Mouse (Mus musculus) heart, postnatal 0 days (tissue): ENCODE measurements around the gene Mpeg1. TPM values are rescaled to one million over a fixed set of nuclear protein-coding genes. Genes with fewer than 3 reads are reported as not detected.
A peak's percentile ranks its signal among the peaks of the same experiment; 100 is the strongest.

Experiments used
- ATAC-seq: fragments of 200-750 bp; cut with Nextera tagmentation; 2 replicates; pipeline ENCODE4 v1.8.0; 2017; ENCODE audit warnings: low read depth, moderate number of reproducible peaks, moderate library complexity; ENCODE audit not compliant: insufficient read depth
- DNase-seq: peaks from one replicate; pipeline ENCODE4 v3.0.0-alpha.2; 2016; ENCODE audit warnings: low spot score
- H3K27ac ChIP-seq: fragments of 300-500 bp; sonication (generic); 2 replicates; pipeline ENCODE4 v1.5.1; 2014; ENCODE audit warnings: low read depth, mild to moderate bottlenecking
- H3K27me3 ChIP-seq: fragments of 300-500 bp; sonication (generic); 2 replicates; pipeline ENCODE4 v1.6.1; 2014; ENCODE audit warnings: low read length, mixed read lengths; ENCODE audit not compliant: control insufficient read depth, insufficient read depth
- H3K36me3 ChIP-seq: fragments of 300-500 bp; sonication (generic); replicated peaks from 2 replicates; pipeline ENCODE4 v1.6.1; 2014; ENCODE audit warnings: low read length, mixed read lengths; ENCODE audit not compliant: control insufficient read depth, insufficient read depth
- H3K4me1 ChIP-seq: fragments of 300-500 bp; sonication (generic); 2 replicates; pipeline ENCODE4 v1.6.1; 2014; ENCODE audit warnings: antibody characterized with exemption; ENCODE audit not compliant: control insufficient read depth, insufficient read depth
- H3K4me2 ChIP-seq: fragments of 300-500 bp; sonication (generic); 2 replicates; pipeline ENCODE4 v1.6.1; 2014; ENCODE audit warnings: low read depth, mild to moderate bottlenecking, low read length, moderate library complexity
- H3K4me3 ChIP-seq: fragments of 300-500 bp; sonication (generic); 2 replicates; pipeline ENCODE4 v1.5.1; 2014; ENCODE audit warnings: low read depth, low read length
- H3K9ac ChIP-seq: fragments of 300-500 bp; sonication (generic); replicated peaks from 2 replicates; pipeline ENCODE4 v1.6.1; 2014; ENCODE audit warnings: low read depth, low read length, mixed read lengths
- H3K9me3 ChIP-seq: fragments of 300-500 bp; sonication (generic); replicated peaks from 2 replicates; pipeline ENCODE4 v1.6.1; 2016; ENCODE audit warnings: low read length; ENCODE audit not compliant: control insufficient read depth
- CTCF ChIP-seq: IDR thresholded peaks from 2 replicates; pipeline ENCODE4 v1.5.1; 2016; ENCODE audit warnings: antibody characterized with exemption, control low read depth, low read depth
- EP300 ChIP-seq: IDR thresholded peaks from 2 replicates; pipeline ENCODE4 v1.6.1; 2016; ENCODE audit warnings: antibody characterized with exemption, low read depth
- WGBS: fragments of 180-500 bp; shearing (Covaris S2); extraction: QIAGEN DNeasy Blood & Tissue Kit; methylation state at CpG from one replicate; pipeline ENCODE4 v1.1.7; 2014; 5-methylcytosine and 5-hydroxymethylcytosine counted together
- polyA plus RNA-seq: library from polyadenylated mRNA; unstranded; fragments of >200 nt; fragmentation: Nextera tagmentation; extraction: Ambion mirVana; gene quantifications from 2 replicates; pipeline ENCODE4 v1.2.1, GENCODE M21; 2015
- total RNA-seq: library from RNA; depleted of rRNA; stranded (reverse); fragments of >200 nt; gene quantifications from 2 replicates; pipeline ENCODE4 v1.2.3, GENCODE M21; 2014; ENCODE audit warnings: low replicate concordance

Gene Mpeg1
- total and polyA plus RNA-seq, 2 experiments from 2014 or later = 0.36 to 0.46 TPM

DNA sequence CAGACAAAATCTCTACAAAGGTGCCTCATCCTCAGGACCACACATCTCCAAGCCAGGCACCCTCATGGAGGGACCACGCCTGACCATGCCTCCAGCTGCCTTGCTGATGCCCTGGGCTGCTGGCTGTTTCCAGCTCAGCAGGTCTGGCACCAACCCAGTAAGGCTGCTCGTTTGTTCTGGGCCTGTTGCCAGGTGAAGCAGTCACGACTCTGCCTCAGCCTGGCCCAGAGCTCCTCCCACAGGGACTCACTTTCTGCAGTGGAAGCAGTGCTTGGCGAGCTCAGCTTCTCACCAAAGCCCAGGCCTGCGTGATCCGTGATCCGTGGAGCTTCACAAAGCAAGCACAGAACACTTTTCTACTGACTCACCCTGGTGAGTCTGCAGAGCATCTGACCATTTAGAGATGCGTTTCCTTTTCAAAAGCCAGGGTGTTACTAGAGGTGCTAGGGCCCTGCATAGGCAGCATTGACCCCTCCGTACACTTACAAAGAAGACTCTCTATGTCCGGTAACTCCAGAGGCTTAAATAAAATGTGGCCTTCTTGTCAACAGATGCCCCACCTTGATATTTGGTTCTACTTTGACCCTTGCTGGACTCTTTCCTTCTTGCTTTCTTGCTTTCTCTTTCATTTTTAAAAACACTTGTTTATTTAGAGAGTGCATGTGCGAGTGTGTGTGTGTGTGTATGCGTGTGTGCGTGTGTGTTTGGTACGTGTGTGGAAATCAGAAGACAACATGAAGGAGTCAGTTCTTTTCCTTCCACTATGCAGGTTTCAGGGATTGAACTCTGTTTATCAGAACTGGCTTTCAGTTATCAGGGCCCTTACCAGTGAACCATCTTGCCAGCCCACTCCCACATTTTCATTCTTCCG, 15.0 kb downstream of the Mpeg1 start:
- DNase-seq (peak; percentile 94), ATAC-seq (peak; percentile 98)
- H3K9ac ChIP-seq = no peak overlapping the region
- H3K27me3 ChIP-seq = no peaks in the 10 kb centered on the region
- 40% methylated on average over 15 of the region's 15 CpGs for WGBS
- TF ChIP-seq CTCF = no peak
- no peak for TF ChIP-seq EP300
- H3K27ac ChIP-seq = peak overlapping the region; percentile 60
- peak overlapping the region; percentile 42 for H3K4me2 ChIP-seq
- peaks cover 4% of the 10 kb centered on the region for H3K4me1 ChIP-seq
- H3K9me3 ChIP-seq = no peaks in the 10 kb centered on the region
- H3K36me3 ChIP-seq = 0 out of 2 replicates have a peak, but pooled peaks cover 4% of the 10 kb centered on the region
- H3K4me3 ChIP-seq = no peak overlapping the region

DNA sequence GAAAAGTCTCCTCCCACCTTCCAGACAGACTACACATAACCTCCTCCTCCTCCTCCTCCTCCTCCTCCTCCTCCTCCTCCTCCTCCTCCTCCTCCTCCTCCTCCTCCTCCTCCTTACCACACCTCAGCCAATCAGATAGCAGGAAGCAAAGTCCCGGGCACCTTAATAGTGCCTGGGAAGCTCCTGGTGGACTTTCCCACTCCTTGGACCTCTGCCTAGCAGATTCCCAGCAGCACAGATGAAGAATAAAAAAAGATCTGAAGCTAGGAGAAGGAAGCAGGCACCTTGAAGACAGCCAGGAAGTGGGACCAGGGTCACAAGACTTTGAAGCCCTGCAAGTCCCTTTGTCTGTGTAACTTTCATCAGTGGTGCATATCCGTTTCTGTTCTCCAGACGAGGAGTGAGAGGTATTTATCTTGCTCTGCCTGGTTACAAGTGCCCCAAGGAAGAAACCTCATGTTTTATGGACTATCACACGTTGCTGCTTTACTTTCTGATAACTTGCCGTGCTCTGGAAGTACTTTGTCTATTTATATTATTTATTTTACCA, 16.2 kb downstream of the Mpeg1 start:
- no peak overlapping the region for H3K27ac ChIP-seq
- H3K9ac ChIP-seq = no peak overlapping the region
- peaks cover 4% of the 10 kb centered on the region for H3K4me1 ChIP-seq
- ATAC-seq = no peak
- 14% methylated on average over 5 of the region's 5 CpGs for WGBS
- no peak for DNase-seq
- H3K36me3 ChIP-seq = 0 out of 2 replicates have a peak, but pooled peaks cover 4% of the 10 kb centered on the region
- H3K9me3 ChIP-seq = no peaks in the 10 kb centered on the region
- no peaks in the 10 kb centered on the region for H3K27me3 ChIP-seq
- no peak overlapping the region for H3K4me3 ChIP-seq
- no peak for TF ChIP-seq EP300
- TF ChIP-seq CTCF = no peak
- no peak overlapping the region for H3K4me2 ChIP-seq

DNA sequence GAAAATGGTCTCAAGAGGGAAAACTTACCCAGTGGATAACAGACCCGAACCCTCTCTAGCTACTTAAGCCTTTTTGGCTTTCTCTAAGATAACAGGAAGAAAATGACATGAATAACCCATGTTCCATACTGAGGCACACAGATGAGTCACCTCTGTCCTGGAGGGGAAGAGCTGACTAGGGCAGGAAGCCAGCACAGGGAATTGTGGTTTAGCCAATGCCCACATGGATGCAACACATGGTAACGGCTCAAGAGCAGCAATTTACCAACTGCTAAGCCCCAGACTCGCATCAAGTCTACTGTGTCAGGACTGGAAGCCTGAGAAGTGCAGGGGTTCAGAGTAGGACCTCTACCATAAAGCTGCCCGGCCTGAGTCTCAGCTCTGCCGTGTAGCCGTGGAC, 17.8 kb downstream of the Mpeg1 start:
- Histone ChIP-seq H3K27me3 (no peaks in the 10 kb centered on the region), H3K9me3 (no peaks in the 10 kb centered on the region), H3K9ac (no peak overlapping the region), H3K4me3 (no peak overlapping the region), H3K4me2 (no peak overlapping the region), H3K36me3 (0 out of 2 replicates have a peak, but pooled peaks cover 4% of the 10 kb centered on the region), H3K27ac (no peak overlapping the region), H3K4me1 (peaks cover 4% of the 10 kb centered on the region)
- no peak for ATAC-seq
- no peak for DNase-seq
- TF ChIP-seq CTCF = no peak
- no peak for TF ChIP-seq EP300
- WGBS = 73% methylated on average over 6 of the region's 6 CpGs

DNA sequence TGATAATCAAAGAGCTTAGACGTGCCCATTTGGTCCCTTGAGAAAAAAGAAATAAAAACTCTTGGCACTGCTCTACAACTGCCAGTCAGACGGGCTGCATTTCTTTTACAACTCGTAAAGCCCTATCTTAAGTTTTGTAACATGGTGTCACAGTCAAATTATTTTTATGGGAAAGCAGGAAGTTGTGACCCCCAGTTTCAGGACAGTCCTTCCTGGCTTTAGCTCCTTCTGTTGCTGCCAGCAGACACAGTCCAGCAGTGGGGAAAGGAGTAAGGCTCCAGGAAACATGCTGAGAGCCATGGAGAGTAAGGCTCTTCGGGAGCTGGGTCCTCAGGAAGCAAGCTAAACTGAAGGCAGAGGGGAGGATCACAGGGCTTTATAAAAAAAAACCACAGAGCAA, 23.2 kb downstream of the Mpeg1 start:
- DNase-seq (no peak), ATAC-seq (no peak)
- no peaks in the 10 kb centered on the region for H3K9me3 ChIP-seq
- H3K36me3 ChIP-seq = 0 out of 2 replicates have a peak, but pooled peaks cover 4% of the 10 kb centered on the region
- H3K27me3 ChIP-seq = no peaks in the 10 kb centered on the region
- peaks cover 15% of the 10 kb centered on the region for H3K4me1 ChIP-seq
- H3K27ac ChIP-seq = peak overlapping the region; percentile 34; the same call in 1 of the 2 replicates
- no peak overlapping the region for H3K4me3 ChIP-seq
- no peak overlapping the region for H3K4me2 ChIP-seq
- WGBS = 32% methylated on average over 4 of the region's 4 CpGs
- no peak overlapping the region for H3K9ac ChIP-seq
- TF ChIP-seq EP300 = no peak
- TF ChIP-seq CTCF = no peak

DNA sequence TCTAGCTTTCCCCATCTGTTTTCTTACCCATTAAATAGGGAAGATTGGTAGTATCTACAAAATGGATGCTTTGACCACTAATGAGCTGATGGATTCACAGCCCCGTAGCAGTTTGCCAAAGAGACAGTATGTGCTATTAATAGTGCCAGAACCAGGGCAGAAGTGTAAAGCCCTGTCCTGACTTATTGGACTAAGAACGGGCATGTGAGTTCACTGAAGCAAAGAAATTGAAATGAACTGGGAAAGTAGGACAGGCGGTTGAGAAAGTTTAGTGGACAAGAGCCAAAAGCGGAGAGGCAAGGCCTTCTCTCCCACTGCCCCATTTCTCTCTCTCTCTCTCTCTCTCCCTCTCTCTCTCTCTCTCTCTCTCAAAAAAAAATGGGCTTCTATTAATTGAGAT, 23.6 kb downstream of the Mpeg1 start:
- Histone ChIP-seq H3K4me2 (no peak overlapping the region), H3K9ac (no peak overlapping the region), H3K9me3 (no peaks in the 10 kb centered on the region), H3K27ac (peak overlapping the region; percentile 34; the same call in 1 of the 2 replicates), H3K27me3 (no peaks in the 10 kb centered on the region), H3K36me3 (0 out of 2 replicates have a peak, but pooled peaks cover 4% of the 10 kb centered on the region), H3K4me1 (peaks cover 15% of the 10 kb centered on the region), H3K4me3 (no peak overlapping the region)
- no peak for DNase-seq
- WGBS = 45% methylated on average over 4 of the region's 4 CpGs
- TF ChIP-seq EP300 = no peak
- no peak for TF ChIP-seq CTCF
- no peak for ATAC-seq
